Mouse (Mus musculus) liver, embryonic 15.5 days (tissue): ENCODE results near the gene Nek2. TPM values are rescaled to one million over a fixed set of nuclear protein-coding genes. Genes with fewer than 3 reads are reported as not detected.

ENCODE experiments used
- ATAC-seq: fragments of 200-750 bp; cut with Nextera tagmentation; 2 replicates; pipeline ENCODE4 v1.8.0; 2017; ENCODE audit warnings: moderate number of reproducible peaks, mild to moderate bottlenecking, moderate library complexity; ENCODE audit not compliant: insufficient read depth
- H3K27ac ChIP-seq: fragments of 300-500 bp; sonication (generic); replicated peaks from 2 replicates; pipeline ENCODE4 v1.5.1; 2015; ENCODE audit warnings: mild to moderate bottlenecking, inconsistent platforms
- H3K27me3 ChIP-seq: fragments of 300-500 bp; sonication (generic); 2 replicates; pipeline ENCODE4 v1.6.1; 2015; ENCODE audit warnings: mild to moderate bottlenecking, inconsistent platforms
- H3K36me3 ChIP-seq: fragments of 300-500 bp; sonication (generic); replicated peaks from 2 replicates; pipeline ENCODE4 v1.6.1; 2015; ENCODE audit warnings: moderate library complexity, mild to moderate bottlenecking, inconsistent platforms
- H3K4me1 ChIP-seq: fragments of 300-500 bp; sonication (generic); replicated peaks from 2 replicates; pipeline ENCODE4 v1.6.1; 2015; ENCODE audit warnings: inconsistent platforms
- H3K4me2 ChIP-seq: fragments of 300-500 bp; sonication (generic); 2 replicates; pipeline ENCODE4 v1.6.1; 2015; ENCODE audit warnings: moderate library complexity, mild to moderate bottlenecking, inconsistent platforms
- H3K4me3 ChIP-seq: fragments of 300-500 bp; sonication (generic); replicated peaks from 2 replicates; pipeline ENCODE4 v1.5.1; 2015; ENCODE audit warnings: mild to moderate bottlenecking, inconsistent platforms
- H3K9ac ChIP-seq: fragments of 300-500 bp; sonication (generic); 2 replicates; pipeline ENCODE4 v1.6.1; 2015; ENCODE audit warnings: moderate library complexity, mild to moderate bottlenecking, inconsistent platforms
- H3K9me3 ChIP-seq: fragments of 300-500 bp; sonication (generic); replicated peaks from 2 replicates; pipeline ENCODE4 v1.6.1; 2016; ENCODE audit warnings: inconsistent platforms
- WGBS: fragments of 180-500 bp; shearing (Covaris S2); methylation state at CpG from one replicate; pipeline ENCODE4 v1.1.7; 2015; ENCODE audit warnings: mixed read lengths; ENCODE audit not compliant: insufficient replicate concordance; 5-methylcytosine and 5-hydroxymethylcytosine counted together
- polyA plus RNA-seq: library from polyadenylated mRNA; unstranded; fragments of >200 nt; fragmentation: Nextera tagmentation; extraction: Ambion mirVana; gene quantifications from 2 replicates; pipeline ENCODE4 v1.2.1, GENCODE M21; 2015

Nek2 gene
- polyA plus RNA-seq, 1 experiment from 2014 or later, result 33.5 TPM

- H3K4me1 ChIP-seq, result peaks cover 54% of the 10 kb centered on the region
- peak overlapping the region; percentile 25; the same call in 1 of the 2 replicates for H3K9ac ChIP-seq
- ATAC-seq, result peak; percentile 54
- 22% methylated on average over 2 of the region's 2 CpGs for WGBS
- H3K4me3 ChIP-seq, result no peak overlapping the region
- no peaks in the 10 kb centered on the region for H3K9me3 ChIP-seq
- peak overlapping the region; percentile 46 for H3K4me2 ChIP-seq
- H3K27ac ChIP-seq, result peak overlapping the region; percentile 61
- no peaks in the 10 kb centered on the region for H3K36me3 ChIP-seq
- H3K27me3 ChIP-seq, result peaks cover 21% of the 10 kb centered on the region; the same call in 1 of the 2 replicates
Observed at GRCm38 (mm10) chr1:191881663-191882062, 60.4 kb downstream of the Nek2 start.

Other genes with a start within 250 kb of the Nek2 start
- gene Dtl, start 245.9 kb upstream of the Nek2 start, polyA plus RNA-seq, result 27.7 and 29.5 TPM in 2 replicates
- 18.4 and 19.4 TPM in 2 replicates for gene Ints7, start 245.8 kb upstream of the Nek2 start, polyA plus RNA-seq
- 18.7 and 19.0 TPM in 2 replicates for gene Lpgat1, start 103.6 kb upstream of the Nek2 start, polyA plus RNA-seq
- 3.6 and 4.2 TPM in 2 replicates for gene Slc30a1, start 85.3 kb downstream of the Nek2 start, polyA plus RNA-seq
- 0.16 and 0.21 TPM in 2 replicates for gene Rd3, start 155.9 kb downstream of the Nek2 start, polyA plus RNA-seq